Mouse (Mus musculus): ENCODE results near the gene Tsfm. TPM values are rescaled to one million over a fixed set of nuclear protein-coding genes. Genes with fewer than 3 reads are reported as not detected.
A peak's percentile ranks its signal among the peaks of the same experiment; 100 is the strongest.
"Not testable (repeated sequence)": the region's sequence is repeated elsewhere in the genome, so short reads cannot be mapped to it uniquely, and the experiment has no call there.

Tsfm gene
- polyA plus RNA-seq, 1 experiment from 2014 or later: 91.2 TPM

DNA sequence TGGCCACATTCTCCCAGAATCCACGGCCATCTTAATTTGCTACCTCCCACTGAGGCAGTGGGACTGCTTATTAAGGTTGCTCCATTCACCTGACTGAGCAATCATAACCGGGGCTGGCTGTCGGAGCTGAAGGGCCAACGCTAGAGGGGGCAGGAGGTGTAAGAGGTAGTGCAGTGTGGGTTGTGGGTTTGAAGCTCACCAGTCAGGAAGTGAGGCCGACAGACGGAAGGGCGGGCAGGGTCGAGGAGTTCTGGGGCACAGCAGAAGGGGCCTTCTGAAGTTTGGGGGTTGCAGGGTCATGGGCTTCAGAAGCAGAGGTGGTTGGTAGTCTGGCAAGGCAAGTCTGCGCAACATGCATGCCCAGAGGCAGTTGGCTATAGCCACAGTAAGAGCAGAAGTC lies 44.4 kb upstream of the Tsfm start, which contains the start of gene Agap2:
Gene Agap2 (plus strand): TSS at position 205 of the 400 bp plus-strand sequence.
- peaks cover 18% of the 10 kb centered on the region for H3K27me3 ChIP-seq (ENCODE audit: control insufficient read depth, insufficient read depth, low read length)
- H3K9me3 ChIP-seq (ENCODE audit: control insufficient read depth, low read length): no peaks in the 10 kb centered on the region
- ATAC-seq (replicated peaks; ENCODE audit: low FRiP score): no peak
- 62% methylated on average over 9 of the region's 9 CpGs for WGBS
- H3K36me3 ChIP-seq (ENCODE audit: control insufficient read depth, insufficient read depth, low read length): no peaks in the 10 kb centered on the region
- peak; percentile 51 for DNase-seq (ENCODE audit: low spot score)
- H3K4me2 ChIP-seq (ENCODE audit: low read depth, low read length, severe bottlenecking): no peak within 1 kb of the TSS
- peaks cover 14% of the 10 kb centered on the region; the same call in 1 of the 2 replicates for H3K4me1 ChIP-seq (replicated peaks; ENCODE audit: control insufficient read depth, insufficient read depth, low read length)
- no peak within 1 kb of the TSS for H3K27ac ChIP-seq (ENCODE audit: low read depth, low read length)
- no peak within 1 kb of the TSS for H3K4me3 ChIP-seq (ENCODE audit: low read depth, low read length)
- H3K9ac ChIP-seq (ENCODE audit: low read length): no peak within 1 kb of the TSS

GRCm38 (mm10) chr10:127073981-127074380 lies 43.3 kb upstream of the Tsfm start:
- Histone ChIP-seq H3K9me3 (ENCODE audit: control insufficient read depth, low read length) (no peaks in the 10 kb centered on the region), H3K36me3 (ENCODE audit: control insufficient read depth, insufficient read depth, low read length) (no peaks in the 10 kb centered on the region), H3K4me3 (ENCODE audit: low read depth, low read length) (no peak overlapping the region), H3K4me2 (ENCODE audit: low read depth, low read length, severe bottlenecking) (no peak overlapping the region), H3K27ac (ENCODE audit: low read depth, low read length) (no peak overlapping the region), H3K4me1 (replicated peaks; ENCODE audit: control insufficient read depth, insufficient read depth, low read length) (peaks cover 11% of the 10 kb centered on the region; the same call in 1 of the 2 replicates), H3K9ac (ENCODE audit: low read length) (no peak overlapping the region), H3K27me3 (ENCODE audit: control insufficient read depth, insufficient read depth, low read length) (peaks cover 8% of the 10 kb centered on the region; the same call in 1 of the 2 replicates)
- ATAC-seq (replicated peaks; ENCODE audit: low FRiP score) (no peak), DNase-seq (ENCODE audit: low spot score) (no peak)
- 86% methylated on average over 1 of the region's 1 CpGs for WGBS

GRCm38 (mm10) chr10:127072969-127073368 lies 42.3 kb upstream of the Tsfm start:
- H3K4me1 ChIP-seq (replicated peaks; ENCODE audit: control insufficient read depth, insufficient read depth, low read length): peaks cover 14% of the 10 kb centered on the region; the same call in 1 of the 2 replicates
- H3K9me3 ChIP-seq (ENCODE audit: control insufficient read depth, low read length); H3K27me3 ChIP-seq (ENCODE audit: control insufficient read depth, insufficient read depth, low read length); ATAC-seq (replicated peaks; ENCODE audit: low FRiP score); H3K4me3 ChIP-seq (ENCODE audit: low read depth, low read length); H3K27ac ChIP-seq (ENCODE audit: low read depth, low read length); DNase-seq (ENCODE audit: low spot score); H3K9ac ChIP-seq (ENCODE audit: low read length); H3K4me2 ChIP-seq (ENCODE audit: low read depth, low read length, severe bottlenecking); H3K36me3 ChIP-seq (ENCODE audit: control insufficient read depth, insufficient read depth, low read length): not testable (repeated sequence)
- WGBS: 87% methylated on average over 2 of the region's 2 CpGs

GRCm38 (mm10) chr10:127072270-127072669 lies 41.6 kb upstream of the Tsfm start:
- H3K27ac ChIP-seq (ENCODE audit: low read depth, low read length); H3K27me3 ChIP-seq (ENCODE audit: control insufficient read depth, insufficient read depth, low read length); H3K4me3 ChIP-seq (ENCODE audit: low read depth, low read length); ATAC-seq (replicated peaks; ENCODE audit: low FRiP score); H3K4me2 ChIP-seq (ENCODE audit: low read depth, low read length, severe bottlenecking); H3K9me3 ChIP-seq (ENCODE audit: control insufficient read depth, low read length); DNase-seq (ENCODE audit: low spot score); H3K36me3 ChIP-seq (ENCODE audit: control insufficient read depth, insufficient read depth, low read length); H3K9ac ChIP-seq (ENCODE audit: low read length): not testable (repeated sequence)
- 95% methylated on average over 4 of the region's 4 CpGs for WGBS
- peaks cover 13% of the 10 kb centered on the region; the same call in 1 of the 2 replicates for H3K4me1 ChIP-seq (replicated peaks; ENCODE audit: control insufficient read depth, insufficient read depth, low read length)

DNA sequence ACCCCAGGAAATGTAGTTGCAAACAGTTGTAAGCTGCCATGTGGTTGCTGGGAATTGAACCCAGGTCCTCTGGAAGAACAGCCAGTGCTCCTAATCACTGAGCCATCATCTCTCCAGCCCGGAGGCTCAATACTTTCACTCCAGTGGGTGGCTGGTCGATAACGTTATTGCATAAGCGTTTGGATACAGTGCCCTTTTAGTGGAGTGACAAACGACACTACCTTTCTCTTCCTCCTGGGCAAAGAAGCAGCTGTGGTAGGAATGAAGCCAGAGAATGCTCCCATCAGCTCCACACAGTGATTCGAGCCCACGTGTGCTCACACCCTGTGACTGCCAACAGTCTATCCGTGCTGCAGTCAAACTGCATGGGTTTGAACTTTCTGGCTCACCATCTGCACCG lies 40.6 kb upstream of the Tsfm start:
- Histone ChIP-seq H3K36me3 (ENCODE audit: control insufficient read depth, insufficient read depth, low read length) (peaks cover 16% of the 10 kb centered on the region), H3K27ac (ENCODE audit: low read depth, low read length) (no peak overlapping the region), H3K27me3 (ENCODE audit: control insufficient read depth, insufficient read depth, low read length) (0 out of 2 replicates have a peak, but pooled peaks cover 2% of the 10 kb centered on the region), H3K9me3 (ENCODE audit: control insufficient read depth, low read length) (no peaks in the 10 kb centered on the region), H3K4me1 (replicated peaks; ENCODE audit: control insufficient read depth, insufficient read depth, low read length) (peaks cover 13% of the 10 kb centered on the region; the same call in 1 of the 2 replicates), H3K4me3 (ENCODE audit: low read depth, low read length) (peak overlapping the region; percentile 59), H3K9ac (ENCODE audit: low read length) (peak overlapping the region; percentile 86; the same call in 1 of the 2 replicates), H3K4me2 (ENCODE audit: low read depth, low read length, severe bottlenecking) (peak overlapping the region; percentile 81)
- WGBS: 83% methylated on average over 9 of the region's 9 CpGs
- no peak for DNase-seq (ENCODE audit: low spot score)
- no peak for ATAC-seq (replicated peaks; ENCODE audit: low FRiP score)

DNA sequence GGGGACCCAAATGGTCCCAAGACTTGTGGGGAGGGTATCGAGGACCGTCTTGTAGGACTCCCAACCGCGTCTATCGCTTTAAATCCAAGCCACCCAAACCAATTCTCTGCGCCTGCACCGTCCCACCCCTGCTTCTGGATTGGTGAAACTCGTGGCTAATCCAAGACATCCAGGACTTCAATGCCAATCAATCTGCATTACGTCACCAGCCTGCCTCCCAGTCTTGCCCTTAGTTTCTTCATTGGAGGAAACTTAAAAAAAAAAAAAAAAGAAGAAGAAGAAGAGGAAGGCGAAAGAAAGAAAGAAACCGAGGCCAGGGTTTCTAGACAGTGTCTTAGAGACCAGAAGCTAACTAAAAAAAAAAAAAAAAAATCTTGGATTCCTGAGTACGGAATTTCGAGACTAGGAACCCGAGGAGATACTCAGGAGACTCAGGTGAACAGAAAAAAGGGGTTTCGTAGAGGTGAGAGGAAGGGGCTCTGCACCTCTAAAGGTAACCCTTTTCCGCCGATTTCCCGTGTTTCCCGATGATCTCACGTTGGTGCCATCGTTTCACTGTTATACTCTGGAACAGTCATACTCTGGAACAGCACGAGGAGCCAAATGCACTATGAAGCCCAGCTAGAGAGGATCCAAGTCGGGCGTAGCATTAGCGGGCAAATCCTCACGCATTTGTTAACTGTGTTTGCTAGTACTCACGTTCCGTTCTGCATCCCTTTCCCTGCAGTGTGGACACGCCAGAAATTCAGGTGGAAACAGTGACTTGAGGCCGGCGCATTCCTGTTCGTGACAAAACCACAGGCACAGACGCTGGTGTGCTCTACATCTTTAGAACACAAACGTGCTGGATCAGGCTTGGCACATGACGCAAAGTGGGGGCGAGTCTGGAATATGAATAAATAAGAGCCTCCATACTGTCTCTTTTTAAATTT lies 39.8 kb upstream of the Tsfm start, which contains the start of gene Tspan31:
Gene Tspan31 (minus strand): TSS at position 75 of the 932 bp plus-strand sequence.
- peaks cover 13% of the 10 kb centered on the region; the same call in 1 of the 2 replicates for H3K4me1 ChIP-seq (replicated peaks; ENCODE audit: control insufficient read depth, insufficient read depth, low read length)

GRCm38 (mm10) chr10:127069281-127070189 lies 38.9 kb upstream of the Tsfm start:
- peak; percentile 78 for ATAC-seq (replicated peaks; ENCODE audit: low FRiP score)
- Histone ChIP-seq H3K4me2 (ENCODE audit: low read depth, low read length, severe bottlenecking) (peak overlapping the region; percentile 81), H3K9me3 (ENCODE audit: control insufficient read depth, low read length) (no peaks in the 10 kb centered on the region), H3K27me3 (ENCODE audit: control insufficient read depth, insufficient read depth, low read length) (no peaks in the 10 kb centered on the region), H3K36me3 (ENCODE audit: control insufficient read depth, insufficient read depth, low read length) (peaks cover 31% of the 10 kb centered on the region), H3K4me1 (replicated peaks; ENCODE audit: control insufficient read depth, insufficient read depth, low read length) (peaks cover 13% of the 10 kb centered on the region; the same call in 1 of the 2 replicates), H3K9ac (ENCODE audit: low read length) (peak overlapping the region; percentile 56), H3K4me3 (ENCODE audit: low read depth, low read length) (peak overlapping the region; percentile 59), H3K27ac (ENCODE audit: low read depth, low read length) (peak overlapping the region; percentile 79)
- WGBS: 9% methylated on average over 30 of the region's 30 CpGs
- peak; percentile 63 for DNase-seq (ENCODE audit: low spot score)

More for the DNA sequence above, 39.8 kb upstream of the Tsfm start, which contains the start of gene Tspan31:
- H3K27ac ChIP-seq (ENCODE audit: low read depth, low read length): peak within 1 kb of the TSS; percentile 79
- peaks cover 24% of the 10 kb centered on the region for H3K36me3 ChIP-seq (ENCODE audit: control insufficient read depth, insufficient read depth, low read length)
- DNase-seq (ENCODE audit: low spot score): peak; percentile 90
- 3% methylated on average over 36 of the region's 36 CpGs for WGBS
- no peaks in the 10 kb centered on the region for H3K9me3 ChIP-seq (ENCODE audit: control insufficient read depth, low read length)
- peak within 1 kb of the TSS; percentile 86 for H3K9ac ChIP-seq (ENCODE audit: low read length)
- peak; percentile 88 for ATAC-seq (replicated peaks; ENCODE audit: low FRiP score)
- peak within 1 kb of the TSS; percentile 59 for H3K4me3 ChIP-seq (ENCODE audit: low read depth, low read length)
- H3K4me2 ChIP-seq (ENCODE audit: low read depth, low read length, severe bottlenecking): peak within 1 kb of the TSS; percentile 81
- no peaks in the 10 kb centered on the region for H3K27me3 ChIP-seq (ENCODE audit: control insufficient read depth, insufficient read depth, low read length)

All from forebrain, embryonic 11.5 days (tissue).